Mouse (Mus musculus): ENCODE results near the gene Sfxn5.

- TF ChIP-seq EP300 (IDR thresholded peaks at IDR 0.05; ENCODE audit: low read depth) (no peak), CTCF (IDR thresholded peaks at IDR 0.05; ENCODE audit: low read depth) (no peak)
Observed at GRCm38 (mm10) chr6:85304966-85305365, 28.3 kb downstream of the Sfxn5 start.

Measured in liver, embryonic 14.5 days (tissue).